In the genomic region with DNA sequence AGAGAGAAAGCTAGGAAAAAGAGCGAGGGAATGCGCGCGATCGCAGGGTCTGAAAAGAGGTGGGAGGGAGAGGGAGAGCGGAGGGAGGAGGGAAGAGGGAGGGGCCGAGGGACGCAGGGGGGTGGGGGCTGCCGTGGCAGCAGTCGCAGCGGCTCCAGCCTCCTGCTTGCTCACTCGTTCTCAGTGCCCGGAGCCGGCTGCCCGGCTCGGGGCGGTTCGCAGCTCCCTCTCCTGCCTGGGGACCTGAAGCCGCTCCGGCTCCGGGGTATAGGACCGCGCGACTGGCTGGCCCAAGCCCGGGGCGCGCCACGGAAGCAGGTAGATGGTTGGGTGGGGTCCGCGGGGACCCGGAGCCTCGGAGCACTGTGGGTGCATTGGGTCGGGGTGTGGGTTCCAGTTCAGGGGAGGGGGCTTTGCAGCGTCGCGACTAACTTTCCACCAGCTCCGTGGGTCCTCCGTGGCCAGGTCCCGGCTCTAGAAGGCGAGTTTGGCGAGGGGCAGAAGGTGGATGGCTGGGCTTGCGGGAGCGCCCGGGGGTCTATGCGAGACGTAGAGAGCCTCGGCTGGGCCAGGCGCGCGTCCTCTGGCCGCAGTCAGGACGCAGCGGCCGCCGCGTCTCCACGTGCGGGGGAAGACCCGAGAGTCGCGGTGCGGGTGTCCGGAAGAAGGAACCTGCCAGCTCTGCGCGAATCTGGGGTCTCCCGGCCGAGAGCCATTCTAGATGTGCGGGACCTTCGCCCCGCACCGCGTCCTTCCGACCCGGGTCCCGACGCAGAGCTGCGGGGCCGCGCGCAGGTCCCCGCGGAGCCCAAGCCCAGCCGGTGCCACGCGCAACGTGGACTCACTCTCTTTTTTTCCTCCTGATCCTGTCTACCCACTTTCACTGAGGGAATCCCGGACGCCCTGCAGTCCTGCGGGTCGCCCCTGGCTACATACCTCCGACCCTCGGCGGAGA, we compare ENCODE assay signal across 8 mouse cellular contexts. TPM values are rescaled to one million over a fixed set of nuclear protein-coding genes. Genes with fewer than 3 reads are reported as not detected.
DNase-seq lines count a peak whose midpoint lies in the region; ATAC-seq and TF ChIP-seq lines count a peak whose summit lies in the region.

A gene (plus strand): TSS at position 116 of the 955 bp plus-strand sequence.

- no peak within 1 kb of the TSS for H3K27ac ChIP-seq in embryonic fibroblast, embryonic 13.5 days (ENCODE audit: insufficient read depth, low read length)
- H3K27ac ChIP-seq in intestine, embryonic 14.5 days (ENCODE audit: low read depth): no peak within 1 kb of the TSS
- 0 out of 2 replicates have a peak within 1 kb of the TSS, but pooled peaks have one; percentile 18 for H3K27ac ChIP-seq in neural tube, embryonic 13.5 days (replicated peaks)

- peak within 1 kb of the TSS; percentile 17 for H3K4me3 ChIP-seq in embryonic fibroblast, embryonic 13.5 days (ENCODE audit: insufficient read depth, low read length)
- H3K4me3 ChIP-seq in intestine, embryonic 14.5 days (ENCODE audit: low read depth, low read length): peak within 1 kb of the TSS; percentile 48
- peak within 1 kb of the TSS; percentile 62 for H3K4me3 ChIP-seq in neural tube, embryonic 13.5 days

- peak; percentile 24 for DNase-seq in gastrocnemius, postnatal 10 days
- no peak for DNase-seq in gastrocnemius, postnatal 36 days
- peak; percentile 85 for DNase-seq in brain, adult 2 months (ENCODE audit: low read depth, low spot score)
- DNase-seq in intestine, embryonic 14.5 days (ENCODE audit: low spot score): peak; percentile 76
- peak; percentile 40 for DNase-seq in liver
- no peak for DNase-seq in thymus, adult 18-20 months

- whole genome bisulfite sequencing in intestine, embryonic 14.5 days: under 1% methylated on average over 90 of the region's 93 CpGs
- under 1% methylated on average over 91 of the region's 93 CpGs for WGBS in neural tube, embryonic 13.5 days

- peak within 1 kb of the TSS; percentile 98 for H3K4me2 ChIP-seq in intestine, embryonic 14.5 days (ENCODE audit: low read length)
- peak within 1 kb of the TSS; percentile 99 for H3K4me2 ChIP-seq in neural tube, embryonic 13.5 days

- no peaks in the 10 kb centered on the region for H3K36me3 ChIP-seq in intestine, embryonic 14.5 days (ENCODE audit: control insufficient read depth, insufficient read depth, low read length)
- no peaks in the 10 kb centered on the region for H3K36me3 ChIP-seq in neural tube, embryonic 13.5 days

- peaks cover 55% of the 10 kb centered on the region for H3K27me3 ChIP-seq in intestine, embryonic 14.5 days (replicated peaks; ENCODE audit: control insufficient read depth, insufficient read depth, low read length)
- peaks cover 75% of the 10 kb centered on the region for H3K27me3 ChIP-seq in neural tube, embryonic 13.5 days

- H3K4me1 ChIP-seq in embryonic fibroblast, embryonic 13.5 days (ENCODE audit: control insufficient read depth, insufficient read depth, low read length): no peaks in the 10 kb centered on the region
- peaks cover 12% of the 10 kb centered on the region for H3K4me1 ChIP-seq in intestine, embryonic 14.5 days (replicated peaks; ENCODE audit: control insufficient read depth, insufficient read depth, low read length)
- H3K4me1 ChIP-seq in neural tube, embryonic 13.5 days (replicated peaks): peaks cover 49% of the 10 kb centered on the region

- no peak for TF ChIP-seq CTCF in embryonic fibroblast, embryonic 13.5 days (IDR thresholded peaks at IDR 0.05; ENCODE audit: borderline replicate concordance, insufficient read depth, low read length)

- H3K9me3 ChIP-seq in intestine, embryonic 14.5 days (ENCODE audit: control insufficient read depth, low read length): no peaks in the 10 kb centered on the region
- no peaks in the 10 kb centered on the region; the same call in 1 of the 2 replicates for H3K9me3 ChIP-seq in neural tube, embryonic 13.5 days

- intact Hi-C loops in gastrocnemius, postnatal 36 days (cut with DNase I): no loop called here

- peak within 1 kb of the TSS; percentile 11 for H3K9ac ChIP-seq in intestine, embryonic 14.5 days (ENCODE audit: low read length)
- H3K9ac ChIP-seq in neural tube, embryonic 13.5 days: peak within 1 kb of the TSS; percentile 82

- peak; percentile 71 for ATAC-seq in intestine, embryonic 14.5 days (replicated peaks; ENCODE audit: low FRiP score, low TSS enrichment, low read depth)
- peak; percentile 78 for ATAC-seq in neural tube, embryonic 13.5 days (ENCODE audit: low read depth)

- no peak for TF ChIP-seq POLR2A in embryonic fibroblast, embryonic 13.5 days (IDR thresholded peaks at IDR 0.05; ENCODE audit: low read depth, low read length)

RNA-seq across cellular contexts. Expression of the gene that starts here (rescaled TPM):
- 1 to 10 TPM in 1 of 2 experiments, under 1 TPM in 1; 0.38 to 1.5 TPM for total RNA-seq in gastrocnemius, postnatal 10 days (2021)
- under 1 TPM; 0.31 to 0.35 TPM for total RNA-seq in gastrocnemius, postnatal 36 days (2021)
- 0.09 and 0.43 TPM in 2 replicates for polyA plus RNA-seq in embryonic fibroblast, embryonic 13.5 days (2011; ENCODE audit: insufficient read length, low read depth, missing spikeins)
- polyA plus RNA-seq in intestine, embryonic 14.5 days (2014; fragmentation: Nextera tagmentation; extraction: Ambion mirVana): 1.1 and 1.4 TPM in 2 replicates
- 18.0 and 19.9 TPM in 2 replicates for polyA plus RNA-seq in neural tube, embryonic 13.5 days (2015; fragmentation: Nextera tagmentation; extraction: Ambion mirVana)

Comparison
In these comparisons a context has a peak if more than half of its experiments do, and no peak if none do; other contexts are left out.
1. DNase-seq: peak in gastrocnemius, postnatal 10 days (single experiment), brain, adult 2 months (single experiment), intestine, embryonic 14.5 days (single experiment) and liver (single experiment); none in gastrocnemius, postnatal 36 days (0 of 2) and thymus, adult 18-20 months (0 of 2).
2. Peak in every context shown above with its lines, with median percentiles within 50 percentile points of each other: H3K4me3 ChIP-seq.